Mouse (Mus musculus) forebrain, embryonic 11.5 days (tissue): ENCODE measurements around the gene Reln. TPM values are rescaled to one million over a fixed set of nuclear protein-coding genes. Genes with fewer than 3 reads are reported as not detected.

Experiments used
- ATAC-seq: fragments of 200-750 bp; cut with Nextera tagmentation; replicated peaks from 2 replicates; pipeline ENCODE4 v1.8.0; 2017; ENCODE audit warnings: moderate TSS enrichment; ENCODE audit not compliant: low FRiP score
- DNase-seq: peaks from one replicate; pipeline ENCODE4 v3.0.0-alpha.2; 2017; ENCODE audit warnings: low spot score
- H3K27ac ChIP-seq: fragments of 300-500 bp; sonication (generic); 2 replicates; pipeline ENCODE4 v1.5.1; 2014; ENCODE audit warnings: low read depth, low read length
- H3K27me3 ChIP-seq: fragments of 300-500 bp; sonication (generic); 2 replicates; pipeline ENCODE4 v1.6.1; 2014; ENCODE audit warnings: mild to moderate bottlenecking, low read length, mixed read lengths; ENCODE audit not compliant: control insufficient read depth, insufficient read depth
- H3K36me3 ChIP-seq: fragments of 300-500 bp; sonication (generic); 2 replicates; pipeline ENCODE4 v1.6.1; 2014; ENCODE audit warnings: mild to moderate bottlenecking, low read length, moderate library complexity, mixed read lengths; ENCODE audit not compliant: control insufficient read depth, insufficient read depth
- H3K4me1 ChIP-seq: fragments of 300-500 bp; sonication (generic); replicated peaks from 2 replicates; pipeline ENCODE4 v1.6.1; 2014; ENCODE audit warnings: low read length, mixed read lengths; ENCODE audit not compliant: control insufficient read depth, insufficient read depth
- H3K4me2 ChIP-seq: fragments of 300-500 bp; sonication (generic); 2 replicates; pipeline ENCODE4 v1.6.1; 2014; ENCODE audit warnings: low read depth, mild to moderate bottlenecking, low read length, moderate library complexity, mixed read lengths; ENCODE audit not compliant: severe bottlenecking
- H3K4me3 ChIP-seq: fragments of 300-500 bp; sonication (generic); 2 replicates; pipeline ENCODE4 v1.5.1; 2014; ENCODE audit warnings: low read depth, low read length
- H3K9ac ChIP-seq: fragments of 300-500 bp; sonication (generic); 2 replicates; pipeline ENCODE4 v1.6.1; 2014; ENCODE audit warnings: low read length
- H3K9me3 ChIP-seq: fragments of 300-500 bp; sonication (generic); 2 replicates; pipeline ENCODE4 v1.6.1; 2016; ENCODE audit warnings: low read length, mixed read lengths; ENCODE audit not compliant: control insufficient read depth
- WGBS: fragments of 180-500 bp; shearing (Covaris S2); extraction: QIAGEN DNeasy Blood & Tissue Kit; methylation state at CpG from one replicate; pipeline ENCODE4 v1.1.7; 2014; 5-methylcytosine and 5-hydroxymethylcytosine counted together
- polyA plus RNA-seq: library from polyadenylated mRNA; unstranded; fragments of >200 nt; fragmentation: Nextera tagmentation; extraction: Ambion mirVana; gene quantifications from 2 replicates; pipeline ENCODE4 v1.2.1, GENCODE M21; 2014

Reln gene
- polyA plus RNA-seq, 1 experiment from 2014 or later: 15.1 TPM

- Histone ChIP-seq H3K4me1 (no peaks in the 10 kb centered on the region), H3K9ac (no peak overlapping the region), H3K4me3 (no peak overlapping the region), H3K4me2 (no peak overlapping the region), H3K36me3 (no peaks in the 10 kb centered on the region), H3K27me3 (no peaks in the 10 kb centered on the region), H3K9me3 (no peaks in the 10 kb centered on the region), H3K27ac (no peak overlapping the region)
- ATAC-seq (no peak), DNase-seq (no peak)
- 85% methylated on average over 6 of the region's 6 CpGs for WGBS
Measured at GRCm38 (mm10) chr5:21898875-21899274, 445.6 kb downstream of the Reln start.

GRCm38 (mm10) chr5:21896586-21896985, 447.9 kb downstream of the Reln start:
- Histone ChIP-seq H3K4me1 (no peaks in the 10 kb centered on the region), H3K9me3 (no peaks in the 10 kb centered on the region), H3K27me3 (no peaks in the 10 kb centered on the region), H3K27ac (no peak overlapping the region), H3K9ac (no peak overlapping the region), H3K36me3 (no peaks in the 10 kb centered on the region), H3K4me2 (no peak overlapping the region), H3K4me3 (no peak overlapping the region)
- 82% methylated on average over 14 of the region's 14 CpGs for WGBS
- no peak for DNase-seq
- ATAC-seq: no peak

DNA sequence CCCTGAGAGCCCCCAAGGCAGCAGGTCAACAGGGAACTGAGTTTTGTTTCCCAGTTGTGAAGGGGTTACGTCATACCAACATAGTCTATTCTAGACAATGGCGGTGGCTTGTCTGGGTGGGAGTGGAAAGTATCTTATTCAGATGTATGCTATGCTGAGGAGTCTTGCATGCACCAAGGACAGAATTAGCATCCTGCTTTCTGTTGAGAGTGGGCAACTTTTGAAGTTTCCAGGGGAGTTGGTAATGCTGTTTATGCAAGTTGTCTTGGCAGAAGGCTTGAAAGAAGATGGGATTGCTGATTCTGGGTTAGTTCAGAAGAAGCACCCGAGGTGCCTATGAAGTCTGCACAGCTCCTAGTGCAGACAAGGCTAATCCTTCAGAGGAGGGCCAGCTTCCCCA, 450.3 kb downstream of the Reln start:
- H3K4me1 ChIP-seq: no peaks in the 10 kb centered on the region
- DNase-seq (no peak), ATAC-seq (no peak)
- H3K27me3 ChIP-seq: no peaks in the 10 kb centered on the region
- no peaks in the 10 kb centered on the region for H3K36me3 ChIP-seq
- H3K4me2 ChIP-seq: no peak overlapping the region
- 83% methylated on average over 3 of the region's 3 CpGs for WGBS
- H3K4me3 ChIP-seq: no peak overlapping the region
- H3K9me3 ChIP-seq: no peaks in the 10 kb centered on the region
- no peak overlapping the region for H3K9ac ChIP-seq
- no peak overlapping the region for H3K27ac ChIP-seq

GRCm38 (mm10) chr5:21866750-21867149, 477.8 kb downstream of the Reln start:
- Histone ChIP-seq H3K4me2 (no peak overlapping the region), H3K9ac (no peak overlapping the region), H3K36me3 (no peaks in the 10 kb centered on the region), H3K27ac (0 out of 2 replicates have a peak overlapping the region, but pooled peaks have one; percentile 43), H3K4me1 (peaks cover 8% of the 10 kb centered on the region; the same call in 1 of the 2 replicates), H3K27me3 (no peaks in the 10 kb centered on the region), H3K4me3 (no peak overlapping the region), H3K9me3 (no peaks in the 10 kb centered on the region)
- WGBS: 53% methylated on average over 8 of the region's 8 CpGs
- ATAC-seq: no peak
- DNase-seq: no peak

DNA sequence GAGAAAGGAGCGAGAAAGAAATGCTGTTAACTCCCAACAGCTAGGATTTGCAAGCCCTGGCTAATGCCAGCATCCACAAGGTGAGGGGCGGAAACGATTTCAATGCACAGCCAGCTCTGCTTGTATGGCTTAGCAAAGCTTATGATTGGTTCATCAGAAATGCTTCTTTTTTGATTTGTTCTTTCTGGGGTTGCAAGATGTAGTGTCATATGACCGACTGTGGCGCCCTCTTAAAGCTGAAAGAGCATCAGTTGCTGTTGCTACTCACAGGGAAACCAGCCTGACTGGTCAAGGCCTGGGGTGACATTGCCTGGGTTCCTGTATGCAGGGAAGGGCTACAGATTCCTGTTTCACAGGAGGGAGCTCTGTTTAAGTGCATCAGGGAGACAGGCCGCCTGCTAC, 478.2 kb downstream of the Reln start:
- Histone ChIP-seq H3K36me3 (no peaks in the 10 kb centered on the region), H3K4me1 (peaks cover 8% of the 10 kb centered on the region; the same call in 1 of the 2 replicates), H3K4me3 (peak overlapping the region; percentile 11; the same call in 1 of the 2 replicates), H3K27ac (0 out of 2 replicates have a peak overlapping the region, but pooled peaks have one; percentile 43), H3K9me3 (no peaks in the 10 kb centered on the region), H3K4me2 (peak overlapping the region; percentile 44; the same call in 1 of the 2 replicates), H3K9ac (peak overlapping the region; percentile 5; the same call in 1 of the 2 replicates), H3K27me3 (no peaks in the 10 kb centered on the region)
- DNase-seq (no peak), ATAC-seq (peak; percentile 78)
- 2% methylated on average over 6 of the region's 6 CpGs for WGBS

- Histone ChIP-seq H3K27ac (0 out of 2 replicates have a peak within 1 kb of the TSS, but pooled peaks have one; percentile 43), H3K36me3 (no peaks in the 10 kb centered on the region), H3K4me3 (peak within 1 kb of the TSS; percentile 11; the same call in 1 of the 2 replicates), H3K4me1 (peaks cover 8% of the 10 kb centered on the region; the same call in 1 of the 2 replicates), H3K4me2 (peak within 1 kb of the TSS; percentile 44), H3K27me3 (no peaks in the 10 kb centered on the region), H3K9me3 (no peaks in the 10 kb centered on the region), H3K9ac (peak within 1 kb of the TSS; percentile 5; the same call in 1 of the 2 replicates)
- peak; percentile 82 for ATAC-seq
- peak; percentile 61 for DNase-seq
- whole genome bisulfite sequencing: 3% methylated on average over 29 of the region's 29 CpGs
Measured at GRCm38 (mm10) chr5:21865346-21866107, 479.0 kb downstream of the Reln start, which contains the start of gene Slc26a5. Gene Slc26a5 (minus strand): TSS chr5:21865604.

DNA sequence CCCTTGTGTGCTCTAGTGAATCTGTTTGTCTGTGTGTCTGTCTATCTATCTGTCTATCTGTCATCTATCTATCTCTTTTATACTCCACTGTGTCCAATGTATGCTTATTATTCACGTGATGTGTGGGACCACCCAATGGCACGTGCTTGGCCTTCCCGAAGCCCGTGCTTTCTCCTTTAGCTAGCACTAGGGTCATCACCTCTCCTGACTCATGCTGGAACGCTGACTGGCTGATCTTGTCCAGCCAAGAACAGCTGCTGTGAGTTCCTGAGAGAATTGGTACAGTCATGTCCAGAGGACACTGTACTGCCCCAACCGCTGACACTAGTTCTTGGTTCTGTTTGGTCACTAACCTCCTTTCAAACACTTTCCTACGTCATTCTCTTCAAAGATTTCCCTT, 485.8 kb downstream of the Reln start:
- H3K27ac ChIP-seq: no peak overlapping the region
- H3K9ac ChIP-seq: no peak overlapping the region
- no peak overlapping the region for H3K4me2 ChIP-seq
- no peak overlapping the region for H3K4me3 ChIP-seq
- no peaks in the 10 kb centered on the region for H3K9me3 ChIP-seq
- WGBS: 89% methylated on average over 7 of the region's 7 CpGs
- H3K4me1 ChIP-seq: no peaks in the 10 kb centered on the region
- ATAC-seq: no peak
- H3K36me3 ChIP-seq: no peaks in the 10 kb centered on the region
- H3K27me3 ChIP-seq: no peaks in the 10 kb centered on the region
- no peak for DNase-seq

GRCm38 (mm10) chr5:21851679-21852340, 492.7 kb downstream of the Reln start:
- Histone ChIP-seq H3K4me3 (no peak overlapping the region), H3K4me1 (no peaks in the 10 kb centered on the region), H3K36me3 (no peaks in the 10 kb centered on the region), H3K27ac (no peak overlapping the region), H3K4me2 (no peak overlapping the region), H3K9ac (no peak overlapping the region), H3K9me3 (no peaks in the 10 kb centered on the region), H3K27me3 (no peaks in the 10 kb centered on the region)
- WGBS: 45% methylated on average over 10 of the region's 10 CpGs
- no peak for DNase-seq
- no peak for ATAC-seq
